Comparison of ENCODE assay signal across 9 mouse cellular contexts in genomic region chrX:157601450-157601849, GRCm38 (mm10). TPM values are rescaled to one million over a fixed set of nuclear protein-coding genes. Genes with fewer than 3 reads are reported as not detected.
DNase-seq lines count a peak whose midpoint lies in the region; ATAC-seq and TF ChIP-seq lines count a peak whose summit lies in the region.
"Had no signal": no experiment of that assay in that cellular context is flagged by ENCODE, and none has a peak within 500 bp of the region (broad histone marks: within the 10 kb centered on the region; RNA-seq: fewer than 3 reads in every experiment).

No protein-coding gene starts in this region.

- no peak; the same call in 1 of the 2 replicates for TF ChIP-seq CTCF in cerebellum, adult 2 months (IDR thresholded peaks at IDR 0.05; ENCODE audit: borderline replicate concordance, insufficient read depth, low read depth, low read length)
- no peak for TF ChIP-seq CTCF in thymus, adult 2 months (IDR thresholded peaks at IDR 0.05; ENCODE audit: borderline replicate concordance, control insufficient read depth, extremely low read depth, insufficient read depth, low read length, poor library complexity)

- intact Hi-C loops in left cerebral cortex, postnatal 25 days (cut with DNase I): loop anchor here (5.0 kb wide), 1 partner anchor 41 kb away; no protein-coding TSS in a partner anchor
- intact Hi-C loops in left cerebral cortex, postnatal 10 days (cut with DNase I): no loop called here

- no peaks in the 10 kb centered on the region for H3K9me3 ChIP-seq in limb, embryonic 14.5 days (ENCODE audit: control insufficient read depth, low read length)
- H3K9me3 ChIP-seq: G1E had no signal

- no peaks in the 10 kb centered on the region for H3K27me3 ChIP-seq in cerebellum, adult 2 months (ENCODE audit: control insufficient read depth, insufficient read depth, low read length)
- H3K27me3 ChIP-seq in limb, embryonic 14.5 days (ENCODE audit: control insufficient read depth, insufficient read depth, low read length): no peaks in the 10 kb centered on the region
- H3K27me3 ChIP-seq in thymus, adult 2 months (ENCODE audit: control insufficient read depth, insufficient read depth, low read length): no peaks in the 10 kb centered on the region

- no peak for TF ChIP-seq POLR2A in cerebellum, adult 2 months (IDR thresholded peaks at IDR 0.05; ENCODE audit: borderline replicate concordance, insufficient read depth, low read length)
- TF ChIP-seq POLR2A in limb, embryonic 14.5 days (IDR thresholded peaks at IDR 0.05; ENCODE audit: borderline replicate concordance, extremely low read depth, insufficient read depth, insufficient read length): no peak
- TF ChIP-seq POLR2A in thymus, adult 2 months (IDR thresholded peaks at IDR 0.05; ENCODE audit: control insufficient read depth, extremely low read depth, insufficient read depth, low read length, poor library complexity): no peak

- no peaks in the 10 kb centered on the region for H3K36me3 ChIP-seq in limb, embryonic 14.5 days (ENCODE audit: control insufficient read depth, insufficient read depth, low read length)
- H3K36me3 ChIP-seq in thymus, adult 2 months (ENCODE audit: control insufficient read depth, insufficient read depth, low read length): no peaks in the 10 kb centered on the region
- H3K36me3 ChIP-seq: G1E had no signal

- WGBS in cerebellum, adult 2 months: 5% methylated on average over 3 of the region's 3 CpGs
- 17% methylated on average over 3 of the region's 3 CpGs for whole genome bisulfite sequencing in limb, embryonic 14.5 days
- 23% methylated on average over 3 of the region's 3 CpGs for WGBS in thymus, adult 2 months

- no peak overlapping the region for H3K4me3 ChIP-seq in cerebellum, adult 2 months (replicated peaks; ENCODE audit: insufficient read depth, low read depth, low read length)
- H3K4me3 ChIP-seq in limb, embryonic 14.5 days (replicated peaks; ENCODE audit: low read length): no peak overlapping the region
- no peak overlapping the region for H3K4me3 ChIP-seq in thymus, adult 2 months (ENCODE audit: control insufficient read depth, insufficient read depth, low read length)

- H3K4me2 ChIP-seq in limb, embryonic 14.5 days (replicated peaks; ENCODE audit: low read depth, low read length, severe bottlenecking): no peak overlapping the region

- no peaks in the 10 kb centered on the region for H3K4me1 ChIP-seq in cerebellum, adult 2 months (ENCODE audit: control insufficient read depth, insufficient read depth, low read length)
- 0 out of 2 replicates have a peak, but pooled peaks cover 3% of the 10 kb centered on the region for H3K4me1 ChIP-seq in limb, embryonic 14.5 days (ENCODE audit: control insufficient read depth, insufficient read depth, low read length)
- peaks cover 4% of the 10 kb centered on the region for H3K4me1 ChIP-seq in thymus, adult 2 months (replicated peaks; ENCODE audit: control insufficient read depth, insufficient read depth, low read length)

- peak; percentile 40 to 69 for DNase-seq in cerebellum, adult 2 months
- DNase-seq in left cerebral cortex, postnatal 25 days (ENCODE audit: low spot score in 2 of 2): peak; percentile 14 to 48
- DNase-seq in left cerebral cortex, postnatal 10 days (ENCODE audit: extremely low spot score in 1 of 2, low spot score in 2 of 2): no peak
- peak; percentile 41 to 64 for DNase-seq in cerebellum, postnatal 25 days
- DNase-seq in limb, embryonic 14.5 days (ENCODE audit: low spot score): peak; percentile 30
- no peak for DNase-seq in thymus, adult 2 months
- DNase-seq in spleen, adult 12 weeks (ENCODE audit: low spot score): no peak

- H3K27ac ChIP-seq in cerebellum, adult 2 months (ENCODE audit: insufficient read depth, low read length): no peak overlapping the region
- H3K27ac ChIP-seq in limb, embryonic 14.5 days (replicated peaks; ENCODE audit: low read depth, low read length): no peak overlapping the region
- H3K27ac ChIP-seq in thymus, adult 2 months (ENCODE audit: control insufficient read depth, insufficient read depth, low read length): no peak overlapping the region

- no peak for ATAC-seq in cerebellum, adult (ENCODE audit: insufficient number of reproducible peaks, low FRiP score, low TSS enrichment)
- ATAC-seq in limb, embryonic 14.5 days (ENCODE audit: low FRiP score, low read depth): no peak

- H3K9ac ChIP-seq in limb, embryonic 14.5 days (ENCODE audit: low read depth, low read length, severe bottlenecking): no peak overlapping the region

RNA-seq across cellular contexts. Expression of gene Mbtps2, which starts 2.9 kb away (rescaled TPM):
- polyA plus RNA-seq in cerebellum, adult 2 months (2012; rRNA removed): 29.9 and 30.1 TPM in 2 replicates
- total RNA-seq in left cerebral cortex, postnatal 25 days (2021): 10 to 100 TPM; 30.5 to 33.9 TPM
- 10 to 100 TPM; 34.5 to 40.8 TPM for total RNA-seq in left cerebral cortex, postnatal 10 days (2021)
- 28.5 and 40.2 TPM in 2 replicates for polyA plus RNA-seq in limb, embryonic 14.5 days (2012; rRNA removed)
- polyA plus RNA-seq in limb, embryonic 14.5 days (2014; fragmentation: Nextera tagmentation; extraction: Ambion mirVana): 18.7 and 22.1 TPM in 2 replicates
- polyA plus RNA-seq in thymus, adult 2 months (2012; rRNA removed): 13.3 and 17.7 TPM in 2 replicates

RNA-seq across cellular contexts. Expression of gene Yy2, which starts 32.7 kb away (rescaled TPM):
- polyA plus RNA-seq in cerebellum, adult 2 months (2012; rRNA removed): not detected in 2 replicates
- total RNA-seq in left cerebral cortex, postnatal 25 days (2021): not detected
- total RNA-seq in left cerebral cortex, postnatal 10 days (2021): under 1 TPM in 1 of 2 experiments, not detected in 1; 0.24 TPM
- 2.9 TPM in 1 of 2 replicates, not detected in the other for polyA plus RNA-seq in limb, embryonic 14.5 days (2012; rRNA removed)
- polyA plus RNA-seq in limb, embryonic 14.5 days (2014; fragmentation: Nextera tagmentation; extraction: Ambion mirVana): 3.4 and 3.6 TPM in 2 replicates
- polyA plus RNA-seq in thymus, adult 2 months (2012; rRNA removed): not detected in 2 replicates
- polyA plus RNA-seq: G1E had no signal

Comparison
In these comparisons a context has a peak if more than half of its experiments do, and no peak if none do; other contexts are left out.
1. DNase-seq: peak in cerebellum, adult 2 months (2 of 2), left cerebral cortex, postnatal 25 days (2 of 2), cerebellum, postnatal 25 days (2 of 2) and limb, embryonic 14.5 days (single experiment); none in left cerebral cortex, postnatal 10 days (0 of 2), thymus, adult 2 months (single experiment) and spleen, adult 12 weeks (single experiment).